Mouse (Mus musculus): ENCODE data around the gene Hdac1. TPM values are rescaled to one million over a fixed set of nuclear protein-coding genes. Genes with fewer than 3 reads are reported as not detected.
"Not testable (repeated sequence)": the region's sequence is repeated elsewhere in the genome, so short reads cannot be mapped to it uniquely, and the experiment has no call there.

The Hdac1 gene
- polyA plus RNA-seq, 1 experiment from 2014 or later: 101 TPM

DNA sequence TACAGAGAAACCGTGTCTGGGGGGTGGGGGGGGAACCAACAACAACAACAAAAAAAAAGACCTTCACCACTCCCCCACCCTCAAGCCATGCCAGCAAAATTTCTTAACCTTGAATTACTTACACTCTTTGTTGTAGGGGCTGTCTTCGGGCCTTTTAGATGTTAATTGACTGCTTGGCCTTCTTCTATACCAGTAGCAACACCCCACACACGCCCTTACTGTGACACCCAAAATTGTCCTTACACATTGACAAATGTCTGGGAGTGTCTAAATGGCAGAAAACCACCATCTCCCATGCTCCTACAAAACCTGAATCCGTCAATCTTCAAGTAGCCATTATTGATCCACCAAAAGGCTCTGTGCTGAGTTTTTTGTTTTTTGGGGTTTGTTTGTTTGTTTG is 1.6 kb upstream of the Hdac1 start:
- Histone ChIP-seq H3K27me3 (replicated peaks; ENCODE audit: insufficient read depth, low read length) (no peaks in the 10 kb centered on the region), H3K27ac (ENCODE audit: low read length) (no peak overlapping the region), H3K4me1 (ENCODE audit: insufficient read depth, low read depth, low read length) (no peaks in the 10 kb centered on the region), H3K9ac (replicated peaks; ENCODE audit: low read depth) (no peak overlapping the region), H3K9me3 (ENCODE audit: low read length) (no peaks in the 10 kb centered on the region), H3K4me3 (ENCODE audit: low read depth, low read length) (no peak overlapping the region), H3K4me2 (replicated peaks; ENCODE audit: low read depth, low read length) (no peak overlapping the region), H3K36me3 (ENCODE audit: insufficient read depth, low read length) (no peaks in the 10 kb centered on the region)
- TF ChIP-seq CTCF (IDR thresholded peaks at IDR 0.05): no peak
- TF ChIP-seq EP300 (IDR thresholded peaks at IDR 0.05): no peak
- DNase-seq (ENCODE audit: low spot score) (no peak), ATAC-seq (no peak)
- 91% methylated on average over 4 of the region's 4 CpGs for WGBS

DNA sequence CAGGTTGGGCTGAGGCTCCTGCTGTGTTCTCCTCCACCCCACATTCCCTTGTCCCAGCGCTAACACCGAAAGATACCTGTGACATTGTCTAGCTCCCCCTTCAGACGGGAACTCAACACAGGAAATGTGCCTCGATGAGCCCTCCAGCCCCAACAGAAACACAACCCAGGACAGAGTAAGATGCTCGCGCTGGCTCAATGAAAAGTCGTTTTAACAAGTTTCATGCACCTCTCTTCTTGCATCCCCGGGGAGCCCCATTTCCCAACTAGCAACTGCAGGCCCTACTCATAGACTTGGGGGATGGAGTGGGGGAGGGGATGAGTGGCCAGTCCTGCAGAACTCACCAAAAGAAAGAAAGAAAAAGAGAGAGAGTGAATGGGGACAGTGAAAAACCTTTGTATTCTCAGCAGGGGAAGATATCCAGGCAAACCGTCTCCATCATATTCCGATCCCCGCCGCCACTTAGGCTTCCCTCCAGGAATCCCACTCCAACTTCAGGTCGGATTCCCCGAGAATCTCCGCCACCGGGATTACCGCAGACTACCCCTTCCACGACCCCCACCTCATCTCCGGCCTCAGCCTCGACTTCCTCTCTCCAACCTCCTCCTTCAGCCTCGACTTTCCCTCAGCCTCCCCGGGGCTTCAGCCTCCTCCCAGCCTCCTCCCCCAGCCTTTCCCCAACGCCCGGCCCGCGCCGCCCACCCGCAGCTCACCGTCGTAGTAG is 483 bp downstream of the Hdac1 start:
- Histone ChIP-seq H3K9ac (replicated peaks; ENCODE audit: low read depth) (peak overlapping the region; percentile 78), H3K36me3 (ENCODE audit: insufficient read depth, low read length) (no peaks in the 10 kb centered on the region), H3K4me2 (replicated peaks; ENCODE audit: low read depth, low read length) (peak overlapping the region; percentile 79), H3K27ac (ENCODE audit: low read length) (peak overlapping the region; percentile 64), H3K9me3 (ENCODE audit: low read length) (no peaks in the 10 kb centered on the region), H3K4me1 (ENCODE audit: insufficient read depth, low read depth, low read length) (no peaks in the 10 kb centered on the region), H3K4me3 (ENCODE audit: low read depth, low read length) (peak overlapping the region; percentile 80), H3K27me3 (replicated peaks; ENCODE audit: insufficient read depth, low read length) (no peaks in the 10 kb centered on the region)
- TF ChIP-seq EP300 (IDR thresholded peaks at IDR 0.05): no peak
- TF ChIP-seq CTCF (IDR thresholded peaks at IDR 0.05): peak; percentile 49
- DNase-seq (ENCODE audit: low spot score) (peak; percentile 6), ATAC-seq (no peak)
- WGBS: under 1% methylated on average over 30 of the region's 30 CpGs

DNA sequence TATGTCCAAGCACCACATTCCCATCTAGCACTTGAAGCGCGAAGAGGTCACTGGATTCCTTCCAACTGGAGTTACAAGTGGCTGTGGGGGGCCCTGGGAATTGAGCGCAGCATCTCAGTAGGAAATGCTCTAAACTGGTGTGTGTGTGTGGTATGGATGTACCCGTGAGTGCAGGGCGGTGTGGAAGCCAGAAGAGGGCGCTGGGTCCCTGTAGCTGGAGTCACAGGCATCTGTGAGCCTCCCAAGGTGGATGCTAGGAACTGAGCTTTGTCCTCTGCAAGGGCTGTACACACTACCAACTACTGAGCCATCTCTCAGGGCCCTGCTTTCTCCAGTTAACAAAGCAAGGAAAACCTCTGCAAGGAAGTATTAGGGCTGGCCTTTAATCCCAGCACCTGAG is 2.5 kb downstream of the Hdac1 start:
- H3K4me3 ChIP-seq (ENCODE audit: low read depth, low read length): no peak overlapping the region
- no peak overlapping the region for H3K9ac ChIP-seq (replicated peaks; ENCODE audit: low read depth)
- 68% methylated on average over 6 of the region's 6 CpGs for WGBS
- ATAC-seq: no peak
- H3K36me3 ChIP-seq (ENCODE audit: insufficient read depth, low read length): no peaks in the 10 kb centered on the region
- peak; percentile 27 for DNase-seq (ENCODE audit: low spot score)
- no peak overlapping the region for H3K27ac ChIP-seq (ENCODE audit: low read length)
- H3K27me3 ChIP-seq (replicated peaks; ENCODE audit: insufficient read depth, low read length): no peaks in the 10 kb centered on the region
- H3K4me2 ChIP-seq (replicated peaks; ENCODE audit: low read depth, low read length): no peak overlapping the region
- no peaks in the 10 kb centered on the region for H3K9me3 ChIP-seq (ENCODE audit: low read length)
- TF ChIP-seq CTCF (IDR thresholded peaks at IDR 0.05) (peak; percentile 69), EP300 (IDR thresholded peaks at IDR 0.05) (no peak)
- H3K4me1 ChIP-seq (ENCODE audit: insufficient read depth, low read depth, low read length): no peaks in the 10 kb centered on the region

DNA sequence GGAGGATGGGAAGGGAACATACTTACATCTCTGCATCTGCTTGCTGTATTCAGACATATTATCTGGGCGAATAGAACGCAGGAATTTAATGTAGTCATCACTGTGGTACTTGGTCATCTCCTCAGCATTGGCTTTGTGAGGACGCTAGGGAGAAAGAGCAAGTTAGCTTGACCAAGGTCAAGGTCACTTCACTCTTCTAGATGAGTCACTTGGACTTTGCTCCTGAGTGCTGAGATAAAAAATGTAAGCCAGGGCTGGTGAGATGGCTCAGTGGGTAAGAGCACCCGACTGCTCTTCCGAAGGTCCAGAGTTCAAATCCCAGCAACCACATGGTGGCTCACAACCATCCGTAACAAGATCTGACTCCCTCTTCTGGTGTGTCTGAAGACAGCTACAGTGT is 13.6 kb downstream of the Hdac1 start:
- not testable (repeated sequence) for H3K9me3 ChIP-seq (ENCODE audit: low read length); H3K27ac ChIP-seq (ENCODE audit: low read length); H3K4me1 ChIP-seq (ENCODE audit: insufficient read depth, low read depth, low read length); H3K4me3 ChIP-seq (ENCODE audit: low read depth, low read length); H3K27me3 ChIP-seq (replicated peaks; ENCODE audit: insufficient read depth, low read length); H3K4me2 ChIP-seq (replicated peaks; ENCODE audit: low read depth, low read length); ATAC-seq; DNase-seq (ENCODE audit: low spot score); H3K9ac ChIP-seq (replicated peaks; ENCODE audit: low read depth)
- 95% methylated on average over 5 of the region's 6 CpGs for WGBS
- H3K36me3 ChIP-seq (ENCODE audit: insufficient read depth, low read length): peaks cover 28% of the 10 kb centered on the region; the same call in 1 of the 2 replicates

DNA sequence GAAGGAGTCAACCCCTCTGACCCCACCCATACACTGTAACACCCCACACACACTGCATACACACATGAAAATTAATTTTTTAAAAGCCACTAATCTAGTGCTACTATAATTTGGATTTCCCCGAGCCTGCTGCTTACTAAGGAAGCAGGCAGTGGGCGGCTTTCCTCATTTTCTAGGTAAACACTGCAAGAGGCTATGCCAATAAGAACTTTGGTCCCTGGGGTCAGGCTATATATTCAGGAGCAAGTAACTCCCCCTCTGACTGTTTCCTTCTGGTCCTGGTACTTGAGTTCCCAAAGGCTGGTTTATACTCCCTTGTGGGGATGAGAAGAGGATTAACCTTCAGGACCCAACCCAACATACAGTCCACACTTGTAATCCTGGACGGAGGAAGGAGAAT is 16.6 kb downstream of the Hdac1 start:
- Histone ChIP-seq H3K4me1 (ENCODE audit: insufficient read depth, low read depth, low read length) (no peaks in the 10 kb centered on the region), H3K36me3 (ENCODE audit: insufficient read depth, low read length) (peaks cover 25% of the 10 kb centered on the region; the same call in 1 of the 2 replicates), H3K9me3 (ENCODE audit: low read length) (no peaks in the 10 kb centered on the region), H3K4me2 (replicated peaks; ENCODE audit: low read depth, low read length) (no peak overlapping the region), H3K4me3 (ENCODE audit: low read depth, low read length) (no peak overlapping the region), H3K27me3 (replicated peaks; ENCODE audit: insufficient read depth, low read length) (no peaks in the 10 kb centered on the region), H3K9ac (replicated peaks; ENCODE audit: low read depth) (no peak overlapping the region), H3K27ac (ENCODE audit: low read length) (no peak overlapping the region)
- WGBS: 80% methylated on average over 3 of the region's 3 CpGs
- ATAC-seq (no peak), DNase-seq (ENCODE audit: low spot score) (no peak)
- no peak for TF ChIP-seq CTCF (IDR thresholded peaks at IDR 0.05)
- no peak for TF ChIP-seq EP300 (IDR thresholded peaks at IDR 0.05)

DNA sequence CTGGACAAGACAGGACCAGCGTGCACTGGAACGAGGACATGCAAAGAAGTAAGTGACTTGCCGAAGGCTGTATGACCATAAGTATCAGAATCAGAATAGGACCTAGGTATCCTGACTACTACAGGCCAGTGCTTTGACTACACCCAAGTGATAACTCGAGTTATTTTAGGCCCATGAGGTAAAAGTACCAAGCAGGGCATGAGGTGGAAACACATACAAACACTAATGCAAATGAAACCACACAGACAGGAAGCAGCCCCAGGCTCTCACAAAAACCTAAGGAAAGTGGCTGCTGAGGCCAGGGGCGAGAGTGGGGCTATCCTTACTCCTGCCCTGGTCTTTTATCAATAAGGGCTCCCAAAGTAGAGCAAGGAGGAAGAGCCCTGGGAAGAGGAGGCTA is 17.2 kb downstream of the Hdac1 start:
- 90% methylated on average over 5 of the region's 5 CpGs for WGBS
- no peak overlapping the region for H3K27ac ChIP-seq (ENCODE audit: low read length)
- no peaks in the 10 kb centered on the region for H3K4me1 ChIP-seq (ENCODE audit: insufficient read depth, low read depth, low read length)
- no peak overlapping the region for H3K4me2 ChIP-seq (replicated peaks; ENCODE audit: low read depth, low read length)
- peaks cover 21% of the 10 kb centered on the region; the same call in 1 of the 2 replicates for H3K36me3 ChIP-seq (ENCODE audit: insufficient read depth, low read length)
- no peak for DNase-seq (ENCODE audit: low spot score)
- ATAC-seq: no peak
- H3K27me3 ChIP-seq (replicated peaks; ENCODE audit: insufficient read depth, low read length): no peaks in the 10 kb centered on the region
- H3K4me3 ChIP-seq (ENCODE audit: low read depth, low read length): no peak overlapping the region
- H3K9ac ChIP-seq (replicated peaks; ENCODE audit: low read depth): no peak overlapping the region
- no peaks in the 10 kb centered on the region for H3K9me3 ChIP-seq (ENCODE audit: low read length)
- TF ChIP-seq CTCF (IDR thresholded peaks at IDR 0.05) (no peak), EP300 (IDR thresholded peaks at IDR 0.05) (no peak)

All from lung, postnatal 0 days (tissue).